10 mouse cellular contexts compared by ENCODE assay signal in the genomic region with DNA sequence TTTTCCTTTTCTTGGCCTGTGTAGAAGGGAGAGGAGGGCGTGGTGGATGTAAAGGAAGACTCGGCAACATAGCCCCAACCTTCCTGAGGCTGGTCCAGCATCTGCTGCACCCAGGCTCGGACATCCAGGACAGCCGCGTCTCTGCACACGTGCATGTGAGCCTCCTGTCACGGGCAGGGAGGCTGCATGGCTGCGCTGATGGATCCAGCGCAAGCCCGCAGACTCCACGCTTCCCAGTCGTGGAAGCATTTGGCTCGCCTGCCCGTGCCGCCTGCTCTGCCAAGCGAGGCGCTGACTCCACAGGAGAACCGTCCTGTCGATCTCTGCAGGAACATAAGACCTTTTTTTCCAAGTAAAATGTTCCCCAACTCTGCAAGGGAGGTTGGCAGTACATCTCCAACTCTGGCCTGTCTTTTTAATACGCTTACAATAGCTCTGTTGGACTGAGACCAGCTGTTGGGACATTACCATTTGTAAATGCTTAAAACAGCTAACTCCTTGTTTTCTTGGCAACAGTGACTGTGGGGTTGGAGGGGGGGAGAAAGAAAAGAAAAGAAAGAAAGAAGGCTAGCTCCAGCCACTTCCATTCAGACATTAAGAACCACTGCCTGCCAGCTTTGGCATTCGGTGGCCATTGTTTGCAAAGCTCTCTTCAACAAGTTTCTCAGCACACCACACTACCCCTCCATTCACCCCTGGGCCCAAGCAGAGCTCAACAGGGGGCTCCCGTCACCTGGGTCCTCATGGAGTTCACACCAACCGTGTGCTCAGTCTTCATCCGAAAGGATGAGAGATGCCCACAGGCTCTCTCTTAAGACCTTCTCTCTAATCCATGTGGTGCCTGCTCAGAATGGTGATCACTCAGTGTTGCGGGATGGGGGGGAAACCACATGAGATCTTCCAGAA.
DNase-seq lines count a peak whose midpoint lies in the region; ATAC-seq lines count a peak whose summit lies in the region.
"Had no signal": no experiment of that assay in that cellular context is flagged by ENCODE, and none has a peak within 500 bp of the region (broad histone marks: within the 10 kb centered on the region; RNA-seq: fewer than 3 reads in every experiment).

No protein-coding gene starts in this region.

- H3K4me1 ChIP-seq in forebrain, embryonic 12.5 days, result peaks cover 24% of the 10 kb centered on the region
- 0 out of 2 replicates have a peak, but pooled peaks cover 5% of the 10 kb centered on the region for H3K4me1 ChIP-seq in stomach, embryonic 15.5 days

- H3K9ac ChIP-seq in forebrain, embryonic 12.5 days, result no peak overlapping the region
- no peak overlapping the region for H3K9ac ChIP-seq in stomach, embryonic 15.5 days
- H3K9ac ChIP-seq: embryonic facial prominence, embryonic 12.5 days; liver, embryonic 14.5 days had no signal

- H3K36me3 ChIP-seq in forebrain, embryonic 12.5 days (replicated peaks), result no peaks in the 10 kb centered on the region
- no peaks in the 10 kb centered on the region for H3K36me3 ChIP-seq in stomach, embryonic 15.5 days
- H3K36me3 ChIP-seq: embryonic facial prominence, embryonic 12.5 days had no signal

- H3K9me3 ChIP-seq in forebrain, embryonic 12.5 days, result no peaks in the 10 kb centered on the region
- no peaks in the 10 kb centered on the region for H3K9me3 ChIP-seq in stomach, embryonic 15.5 days
- H3K9me3 ChIP-seq: embryonic facial prominence, embryonic 12.5 days had no signal

- WGBS in forebrain, embryonic 12.5 days, result 29% methylated on average over 25 of the region's 25 CpGs
- 53% methylated on average over 25 of the region's 25 CpGs for WGBS in stomach, embryonic 15.5 days

- intact Hi-C loops in heart, postnatal 25 days (cut with DNase I), result no loop called here

- H3K27ac ChIP-seq in forebrain, embryonic 12.5 days, result peak overlapping the region; percentile 74
- H3K27ac ChIP-seq in stomach, embryonic 15.5 days, result peak overlapping the region; percentile 41; the same call in 1 of the 2 replicates
- H3K27ac ChIP-seq: embryonic facial prominence, embryonic 12.5 days; liver, embryonic 14.5 days had no signal

- ATAC-seq in forebrain, embryonic 12.5 days (ENCODE audit: low FRiP score), result peak; percentile 83
- ATAC-seq in stomach, embryonic 15.5 days (ENCODE audit: insufficient read depth, low FRiP score, low read depth), result no peak

- peak overlapping the region; percentile 37 for H3K4me2 ChIP-seq in forebrain, embryonic 12.5 days
- peak overlapping the region; percentile 33 for H3K4me2 ChIP-seq in stomach, embryonic 15.5 days
- H3K4me2 ChIP-seq: embryonic facial prominence, embryonic 12.5 days had no signal

- DNase-seq in kidney, postnatal 10 days, result peak; percentile 26
- DNase-seq in kidney, adult 18-20 months, result no peak
- DNase-seq in layer of hippocampus, adult 11-12 months (ENCODE audit: low spot score), result peak; percentile 57
- DNase-seq in lung, postnatal 10 days, result peak; percentile 54
- DNase-seq in heart, postnatal 25 days (ENCODE audit: low spot score), result no peak
- no peak for DNase-seq in thymus, postnatal 0 days (ENCODE audit: low spot score)

- 0 out of 2 replicates have a peak, but pooled peaks cover 15% of the 10 kb centered on the region for H3K27me3 ChIP-seq in forebrain, embryonic 12.5 days
- no peaks in the 10 kb centered on the region for H3K27me3 ChIP-seq in stomach, embryonic 15.5 days (replicated peaks)
- H3K27me3 ChIP-seq: embryonic facial prominence, embryonic 12.5 days had no signal

- H3K4me3 ChIP-seq in forebrain, embryonic 12.5 days (replicated peaks), result no peak overlapping the region
- no peak overlapping the region for H3K4me3 ChIP-seq in stomach, embryonic 15.5 days (replicated peaks)
- H3K4me3 ChIP-seq: embryonic facial prominence, embryonic 12.5 days had no signal

Comparison
In these comparisons a context has a peak if more than half of its experiments do, and no peak if none do; other contexts are left out.
1. DNase-seq: peak in kidney, postnatal 10 days (single experiment), layer of hippocampus, adult 11-12 months (single experiment) and lung, postnatal 10 days (single experiment); none in kidney, adult 18-20 months (single experiment), heart, postnatal 25 days (single experiment) and thymus, postnatal 0 days (single experiment).